Mouse (Mus musculus) E14TG2a.4 (cell line): Measurements from ENCODE around the gene Pigq.
A peak's percentile ranks its signal among the peaks of the same experiment; 100 is the strongest.

Experiments used
- CTCF ChIP-seq: conservative IDR thresholded peaks from 2 replicates; pipeline ENCODE4 v1.5.1; 2014; ENCODE audit warnings: low read length
- POU5F1 ChIP-seq: IDR thresholded peaks from 2 replicates; pipeline ENCODE4 v1.6.1; 2014; ENCODE audit warnings: low read length, borderline replicate concordance

DNA sequence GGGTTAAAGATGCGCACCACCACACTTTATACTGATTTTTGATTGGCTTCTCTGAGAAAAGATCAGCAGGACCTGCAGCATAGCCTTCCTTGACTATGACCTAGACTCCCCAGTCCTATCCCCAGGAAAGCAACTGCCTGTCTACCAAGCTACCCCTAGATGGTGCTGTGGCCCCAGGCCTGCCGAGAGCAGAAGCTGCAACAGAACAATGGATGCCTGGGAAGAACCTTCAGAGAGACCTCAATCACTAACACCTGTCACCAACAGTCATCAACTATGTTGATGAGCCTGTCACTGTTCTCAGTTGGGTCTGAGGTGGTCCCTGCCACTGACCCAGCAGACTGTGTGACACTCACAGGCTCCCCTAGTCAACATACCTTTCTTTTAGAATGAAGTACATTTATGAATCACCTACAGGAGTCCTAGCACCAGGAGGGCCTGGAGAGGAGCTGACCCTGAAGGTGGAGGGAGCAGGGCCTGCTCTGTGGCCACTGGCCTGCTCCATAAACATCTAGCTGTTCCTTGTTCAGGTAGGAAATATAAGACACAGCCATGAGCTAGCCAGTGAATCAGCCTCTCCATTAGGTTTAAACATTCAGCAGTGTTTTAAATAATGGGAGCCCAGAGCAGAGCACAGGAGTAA lies 50.6 kb downstream of the Pigq start:
- TF ChIP-seq CTCF (peak; percentile 89), POU5F1 (no peak)
